Mouse (Mus musculus): ENCODE results near the gene Hist1h2br. TPM values are rescaled to one million over a fixed set of nuclear protein-coding genes. Genes with fewer than 3 reads are reported as not detected.
"Not testable (repeated sequence)": the region's sequence is repeated elsewhere in the genome, so short reads cannot be mapped to it uniquely, and the experiment has no call there.

Gene Hist1h2br
- total and polyA plus RNA-seq, 3 experiments = 4.6 to 1,116 (median 1,040) TPM

DNA sequence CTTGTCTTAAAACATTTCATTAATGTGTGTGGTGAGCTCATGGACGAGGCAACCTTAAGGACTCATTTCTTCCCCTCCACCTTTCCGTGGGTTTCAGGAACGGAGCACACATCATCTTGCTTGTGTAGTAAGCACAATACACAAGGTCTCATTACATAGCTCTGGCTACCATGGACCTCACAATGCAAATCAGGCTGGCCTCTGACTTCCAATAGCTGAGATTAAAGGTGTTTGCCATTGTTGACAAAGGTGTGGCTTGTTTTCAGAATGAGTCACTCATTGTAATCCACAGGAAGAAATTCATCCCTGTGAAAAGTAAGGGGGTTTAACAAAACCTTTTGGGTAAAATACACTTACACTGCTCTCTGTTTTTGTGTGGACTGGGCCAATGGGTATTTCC is 5.0 kb upstream of the Hist1h2br start:
- ATAC-seq (ENCODE audit: extremely low read depth, insufficient number of reproducible peaks, low FRiP score, poor library complexity, severe bottlenecking) (no peak), DNase-seq (ENCODE audit: low spot score) (no peak)
- H3K4me3 ChIP-seq (ENCODE audit: low read depth, low read length) = no peak overlapping the region
- H3K9me3 ChIP-seq (replicated peaks) = no peaks in the 10 kb centered on the region
- TF ChIP-seq TAL1 (conservative IDR thresholded peaks at IDR 0.05; ENCODE audit: low read depth, low read length) (no peak), CTCF (IDR thresholded peaks at IDR 0.05; ENCODE audit: low read depth, low read length) (no peak)
- no peaks in the 10 kb centered on the region for H3K36me3 ChIP-seq (replicated peaks)
- peaks cover 9% of the 10 kb centered on the region; the same call in 1 of the 2 replicates for H3K4me1 ChIP-seq (ENCODE audit: insufficient read depth, low read depth, low read length)
- no peaks in the 10 kb centered on the region for H3K27me3 ChIP-seq (ENCODE audit: insufficient read depth, low read length)

GRCm38 (mm10) chr13:21830344-21830743 is 3.2 kb upstream of the Hist1h2br start:
- no peak overlapping the region for H3K4me3 ChIP-seq (ENCODE audit: low read depth, low read length)
- peaks cover 6% of the 10 kb centered on the region; the same call in 1 of the 2 replicates for H3K4me1 ChIP-seq (ENCODE audit: insufficient read depth, low read depth, low read length)
- TF ChIP-seq GATA2 (IDR thresholded peaks at IDR 0.05; ENCODE audit: borderline replicate concordance, low read depth, low read length) (no peak), CTCF (IDR thresholded peaks at IDR 0.05; ENCODE audit: low read depth, low read length) (no peak), GATA1 (IDR thresholded peaks at IDR 0.05; ENCODE audit: borderline replicate concordance, low read length) (no peak), TAL1 (conservative IDR thresholded peaks at IDR 0.05; ENCODE audit: low read depth, low read length) (no peak), POLR2AphosphoS5 (IDR thresholded peaks at IDR 0.05; ENCODE audit: insufficient replicate concordance, low read depth, low read length) (no peak; the same call in 1 of the 2 replicates)

GRCm38 (mm10) chr13:21831418-21832394 is 1.8 kb upstream of the Hist1h2br start, which contains the start of gene Hist1h4n:
Hist1h4n (minus strand) TSS chr13:21832196.
- DNase-seq (ENCODE audit: low spot score); H3K4me1 ChIP-seq (ENCODE audit: insufficient read depth, low read depth, low read length); H3K9me3 ChIP-seq (replicated peaks); H3K4me3 ChIP-seq (ENCODE audit: low read depth, low read length); H3K27me3 ChIP-seq (ENCODE audit: insufficient read depth, low read length); H3K36me3 ChIP-seq (replicated peaks): not testable (repeated sequence)
- TF ChIP-seq POLR2AphosphoS5 (IDR thresholded peaks at IDR 0.05; ENCODE audit: insufficient replicate concordance, low read depth, low read length) = 0 out of 2 replicates have a peak, but pooled peaks have one; percentile 56
- peak; percentile 43 for ATAC-seq (ENCODE audit: extremely low read depth, insufficient number of reproducible peaks, low FRiP score, poor library complexity, severe bottlenecking)

More at GRCm38 (mm10) chr13:21830344-21830743, 3.2 kb upstream of the Hist1h2br start:
- ATAC-seq (ENCODE audit: extremely low read depth, insufficient number of reproducible peaks, low FRiP score, poor library complexity, severe bottlenecking) (no peak), DNase-seq (ENCODE audit: low spot score) (no peak)
- no peaks in the 10 kb centered on the region for H3K9me3 ChIP-seq (replicated peaks)
- H3K36me3 ChIP-seq (replicated peaks) = no peaks in the 10 kb centered on the region
- no peaks in the 10 kb centered on the region for H3K27me3 ChIP-seq (ENCODE audit: insufficient read depth, low read length)

DNA sequence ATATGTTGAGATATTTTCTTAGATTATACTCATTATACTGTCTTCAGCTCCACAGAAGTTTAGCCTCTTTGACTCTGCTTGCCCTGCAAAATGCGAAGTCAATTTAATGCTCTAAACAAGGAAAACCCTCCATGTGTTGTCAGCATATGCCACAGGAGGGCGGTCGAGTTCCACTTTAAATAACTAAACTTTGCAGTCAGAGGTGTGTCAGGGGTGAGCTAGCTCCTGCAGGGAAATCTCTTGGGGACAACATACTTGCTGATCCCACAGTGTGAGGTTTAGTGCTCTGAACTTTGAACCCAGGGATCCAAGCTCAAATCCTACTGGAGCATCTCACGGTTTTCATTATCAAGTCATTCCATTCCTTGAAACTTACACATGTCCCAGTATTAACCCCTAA is 7.0 kb downstream of the Hist1h2br start:
- H3K27me3 ChIP-seq (ENCODE audit: insufficient read depth, low read length); H3K4me3 ChIP-seq (ENCODE audit: low read depth, low read length); H3K9me3 ChIP-seq (replicated peaks); H3K36me3 ChIP-seq (replicated peaks); DNase-seq (ENCODE audit: low spot score); H3K4me1 ChIP-seq (ENCODE audit: insufficient read depth, low read depth, low read length): not testable (repeated sequence)
- peak; percentile 60 for ATAC-seq (ENCODE audit: extremely low read depth, insufficient number of reproducible peaks, low FRiP score, poor library complexity, severe bottlenecking)

- not testable (repeated sequence) for DNase-seq (ENCODE audit: low spot score); H3K9me3 ChIP-seq (replicated peaks); H3K36me3 ChIP-seq (replicated peaks); H3K27me3 ChIP-seq (ENCODE audit: insufficient read depth, low read length); H3K4me1 ChIP-seq (ENCODE audit: insufficient read depth, low read depth, low read length); H3K4me3 ChIP-seq (ENCODE audit: low read depth, low read length); ATAC-seq (ENCODE audit: extremely low read depth, insufficient number of reproducible peaks, low FRiP score, poor library complexity, severe bottlenecking)
Measured at GRCm38 (mm10) chr13:21846356-21846755, 12.8 kb downstream of the Hist1h2br start.

DNA sequence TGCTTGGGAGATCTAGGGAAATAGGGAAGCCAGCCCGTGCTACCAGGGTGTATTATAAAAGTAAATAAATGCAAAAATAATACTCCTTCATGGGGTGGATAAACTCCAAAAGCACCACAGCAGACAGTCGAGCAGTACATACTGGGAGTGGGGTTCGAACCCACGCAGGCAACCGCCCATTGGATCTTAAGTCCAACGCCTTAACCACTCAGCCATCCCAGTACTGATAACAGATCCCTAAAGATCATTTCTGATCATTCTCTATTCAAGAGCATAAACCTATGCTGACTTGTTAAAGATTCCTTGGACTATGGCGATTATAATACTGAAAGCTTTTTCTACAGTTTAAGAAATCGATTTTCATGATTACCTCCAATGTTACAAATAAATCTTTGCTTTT is 14.3 kb downstream of the Hist1h2br start:
- peaks cover 6% of the 10 kb centered on the region for H3K27me3 ChIP-seq (ENCODE audit: insufficient read depth, low read length)
- H3K4me3 ChIP-seq (ENCODE audit: low read depth, low read length) = no peak overlapping the region
- no peaks in the 10 kb centered on the region for H3K9me3 ChIP-seq (replicated peaks)
- 0 out of 2 replicates have a peak, but pooled peaks cover 2% of the 10 kb centered on the region for H3K4me1 ChIP-seq (ENCODE audit: insufficient read depth, low read depth, low read length)
- no peaks in the 10 kb centered on the region for H3K36me3 ChIP-seq (replicated peaks)
- DNase-seq (ENCODE audit: low spot score) (no peak), ATAC-seq (ENCODE audit: extremely low read depth, insufficient number of reproducible peaks, low FRiP score, poor library complexity, severe bottlenecking) (no peak)
- no peak for TF ChIP-seq GATA1 (IDR thresholded peaks at IDR 0.05; ENCODE audit: borderline replicate concordance, low read length)

DNA sequence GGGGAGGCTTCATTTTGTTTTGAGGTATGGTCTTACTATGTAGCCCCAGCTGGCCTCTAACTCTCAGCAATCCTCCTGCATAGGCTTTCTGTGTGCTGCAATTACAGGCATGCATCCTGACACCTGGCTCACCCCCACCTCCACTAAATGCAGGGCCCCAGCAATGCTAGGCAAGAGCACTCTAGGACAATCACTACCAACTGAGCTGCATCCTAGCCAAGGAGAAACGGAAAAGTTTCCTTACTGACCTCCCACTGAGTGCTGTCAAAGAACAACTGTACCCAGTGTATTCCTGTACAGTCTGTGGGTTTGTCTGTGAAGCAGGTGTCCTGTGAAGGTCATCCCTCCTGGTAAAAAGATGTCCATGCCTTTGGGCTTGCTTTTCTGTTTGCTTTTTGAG is 17.2 kb downstream of the Hist1h2br start:
- DNase-seq (ENCODE audit: low spot score); H3K4me1 ChIP-seq (ENCODE audit: insufficient read depth, low read depth, low read length); H3K9me3 ChIP-seq (replicated peaks); H3K27me3 ChIP-seq (ENCODE audit: insufficient read depth, low read length); H3K4me3 ChIP-seq (ENCODE audit: low read depth, low read length); H3K36me3 ChIP-seq (replicated peaks); ATAC-seq (ENCODE audit: extremely low read depth, insufficient number of reproducible peaks, low FRiP score, poor library complexity, severe bottlenecking): not testable (repeated sequence)
